Mouse (Mus musculus): Measurements from ENCODE around the gene Als2cr12. TPM values are rescaled to one million over a fixed set of nuclear protein-coding genes. Genes with fewer than 3 reads are reported as not detected.
"Not testable (repeated sequence)": the region's sequence is repeated elsewhere in the genome, so short reads cannot be mapped to it uniquely, and the experiment has no call there.

Gene Als2cr12
- polyA plus RNA-seq, 1 experiment from 2014 or later = not detected

GRCm38 (mm10) chr1:58651571-58652456 lies 44.0 kb downstream of the Als2cr12 start:
- ATAC-seq (ENCODE audit: insufficient number of reproducible peaks, insufficient read depth, low FRiP score, low read depth); H3K9me3 ChIP-seq (ENCODE audit: control insufficient read depth, low read length); H3K27me3 ChIP-seq (ENCODE audit: control insufficient read depth, insufficient read depth, low read length); H3K36me3 ChIP-seq (ENCODE audit: control insufficient read depth, insufficient read depth, low read length); H3K4me1 ChIP-seq (ENCODE audit: control insufficient read depth in 2 of 2, insufficient read depth in 2 of 2, low read length in 2 of 2); H3K27ac ChIP-seq (replicated peaks in 1 of 2; ENCODE audit: control insufficient read depth in 1 of 2, insufficient read depth in 1 of 2, low read depth in 2 of 2, low read length in 2 of 2): not testable (repeated sequence)
- Histone ChIP-seq H3K4me3 (ENCODE audit: control insufficient read depth in 1 of 2, insufficient read depth in 1 of 2, low read depth in 1 of 2, low read length in 2 of 2) (peak overlapping the region; percentile 68 to 95), H3K4me2 (ENCODE audit: low read length) (peak overlapping the region; percentile 71), H3K9ac (ENCODE audit: low read length) (peak overlapping the region; percentile 80)
- WGBS = 83% methylated on average over 17 of the region's 17 CpGs

DNA sequence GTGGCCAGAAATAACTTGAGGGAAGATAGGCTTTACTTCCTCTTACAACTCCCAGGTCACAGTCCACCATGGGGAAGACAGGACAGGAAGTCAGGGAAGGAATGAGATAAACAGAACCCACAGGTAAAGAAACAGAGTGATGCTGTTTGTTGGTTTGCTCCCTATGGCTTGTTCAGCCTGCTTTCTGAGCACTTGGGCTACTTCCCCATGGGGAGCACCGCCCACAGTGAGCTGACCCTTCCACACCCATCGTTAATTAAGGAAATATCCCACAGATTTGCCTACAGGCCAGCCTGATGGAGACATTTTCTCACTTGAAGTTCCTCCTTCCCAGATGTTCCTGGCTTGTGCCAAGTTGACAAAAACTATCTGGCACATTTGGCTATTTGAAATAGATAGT lies 66.9 kb downstream of the Als2cr12 start:
- not testable (repeated sequence) for H3K4me2 ChIP-seq (ENCODE audit: low read length); H3K4me3 ChIP-seq (ENCODE audit: control insufficient read depth in 1 of 2, insufficient read depth in 1 of 2, low read depth in 1 of 2, low read length in 2 of 2); H3K9ac ChIP-seq (ENCODE audit: low read length); ATAC-seq (ENCODE audit: insufficient number of reproducible peaks, insufficient read depth, low FRiP score, low read depth); H3K4me1 ChIP-seq (ENCODE audit: control insufficient read depth in 2 of 2, insufficient read depth in 2 of 2, low read length in 2 of 2); H3K27me3 ChIP-seq (ENCODE audit: control insufficient read depth, insufficient read depth, low read length); H3K36me3 ChIP-seq (ENCODE audit: control insufficient read depth, insufficient read depth, low read length); H3K27ac ChIP-seq (replicated peaks in 1 of 2; ENCODE audit: control insufficient read depth in 1 of 2, insufficient read depth in 1 of 2, low read depth in 2 of 2, low read length in 2 of 2); H3K9me3 ChIP-seq (ENCODE audit: control insufficient read depth, low read length)
- WGBS = 80% methylated on average over 1 of the region's 2 CpGs

DNA sequence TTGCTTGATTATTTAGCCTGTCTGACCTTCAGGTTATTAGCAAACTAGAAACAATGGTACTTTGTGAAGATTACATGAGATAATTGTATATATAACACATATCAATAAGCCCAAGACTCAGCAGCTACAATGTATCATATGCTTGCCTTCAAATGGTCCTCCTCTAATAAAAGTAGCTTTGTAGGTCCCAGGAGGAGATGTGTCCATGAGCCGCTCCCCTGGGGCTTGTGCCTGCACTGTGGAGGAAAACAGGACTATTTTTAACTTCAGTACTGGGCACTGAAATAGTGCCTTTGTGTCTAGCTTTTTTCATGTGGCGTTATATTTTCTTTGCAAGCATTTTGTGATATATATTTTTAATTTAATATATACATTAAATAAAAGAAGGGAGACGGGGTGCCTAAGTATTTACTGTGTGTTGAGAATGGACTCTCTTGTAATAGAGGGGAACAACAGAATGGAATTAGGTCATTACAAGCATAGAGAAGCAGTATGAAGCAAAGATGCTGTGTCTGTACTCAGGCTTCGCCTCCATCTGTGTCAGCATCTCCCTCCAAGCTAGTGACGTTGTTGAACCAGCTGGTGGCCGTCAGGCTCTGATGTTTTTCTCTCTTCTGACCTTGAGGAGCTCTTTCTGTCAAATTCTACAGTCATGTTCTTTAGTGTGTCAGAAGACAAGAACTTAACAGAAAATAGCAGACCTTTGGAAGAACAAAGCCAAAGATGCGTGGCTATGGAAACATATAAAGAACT lies 73.6 kb downstream of the Als2cr12 start:
- Histone ChIP-seq H3K36me3 (ENCODE audit: control insufficient read depth, insufficient read depth, low read length) (no peaks in the 10 kb centered on the region), H3K9ac (ENCODE audit: low read length) (no peak overlapping the region), H3K27me3 (ENCODE audit: control insufficient read depth, insufficient read depth, low read length) (no peaks in the 10 kb centered on the region), H3K27ac (replicated peaks in 1 of 2; ENCODE audit: control insufficient read depth in 1 of 2, insufficient read depth in 1 of 2, low read depth in 2 of 2, low read length in 2 of 2) (no peak overlapping the region), H3K9me3 (ENCODE audit: control insufficient read depth, low read length) (no peaks in the 10 kb centered on the region), H3K4me3 (ENCODE audit: control insufficient read depth in 1 of 2, insufficient read depth in 1 of 2, low read depth in 1 of 2, low read length in 2 of 2) (no peak overlapping the region), H3K4me1 (ENCODE audit: control insufficient read depth in 2 of 2, insufficient read depth in 2 of 2, low read length in 2 of 2) (peaks cover 0 to 4% of the 10 kb centered on the region in 2 experiments; a peak in 2 of 4 replicates), H3K4me2 (ENCODE audit: low read length) (no peak overlapping the region)
- ATAC-seq (ENCODE audit: insufficient number of reproducible peaks, insufficient read depth, low FRiP score, low read depth) = no peak
- WGBS = 50% methylated on average over 7 of the region's 7 CpGs

DNA sequence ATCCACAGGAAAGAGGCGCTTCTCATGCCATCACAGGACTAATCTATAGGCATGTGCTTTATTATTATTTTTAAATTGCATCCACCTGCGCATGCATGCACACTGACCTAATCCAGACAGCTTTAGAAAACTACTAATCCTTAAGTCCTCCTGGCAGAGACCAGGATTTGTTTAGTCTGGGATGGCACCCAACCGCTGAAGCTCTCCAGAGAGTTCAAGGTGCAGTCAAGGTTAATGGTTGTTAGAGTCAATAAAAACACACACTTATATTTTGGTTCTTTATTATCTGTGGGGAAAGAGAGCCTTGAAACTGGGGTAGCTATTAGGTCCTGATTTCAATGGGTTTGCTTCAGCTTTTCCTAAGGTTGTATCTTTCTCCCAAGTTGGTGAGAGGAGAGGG lies 74.5 kb downstream of the Als2cr12 start:
- Histone ChIP-seq H3K27me3 (ENCODE audit: control insufficient read depth, insufficient read depth, low read length) (no peaks in the 10 kb centered on the region), H3K9ac (ENCODE audit: low read length) (no peak overlapping the region), H3K9me3 (ENCODE audit: control insufficient read depth, low read length) (no peaks in the 10 kb centered on the region), H3K4me1 (ENCODE audit: control insufficient read depth in 2 of 2, insufficient read depth in 2 of 2, low read length in 2 of 2) (peaks cover 0 to 4% of the 10 kb centered on the region in 2 experiments; a peak in 2 of 4 replicates), H3K4me2 (ENCODE audit: low read length) (no peak overlapping the region), H3K36me3 (ENCODE audit: control insufficient read depth, insufficient read depth, low read length) (no peaks in the 10 kb centered on the region), H3K4me3 (ENCODE audit: control insufficient read depth in 1 of 2, insufficient read depth in 1 of 2, low read depth in 1 of 2, low read length in 2 of 2) (no peak overlapping the region), H3K27ac (replicated peaks in 1 of 2; ENCODE audit: control insufficient read depth in 1 of 2, insufficient read depth in 1 of 2, low read depth in 2 of 2, low read length in 2 of 2) (no peak overlapping the region)
- 70% methylated on average over 3 of the region's 3 CpGs for WGBS
- ATAC-seq (ENCODE audit: insufficient number of reproducible peaks, insufficient read depth, low FRiP score, low read depth) = no peak

DNA sequence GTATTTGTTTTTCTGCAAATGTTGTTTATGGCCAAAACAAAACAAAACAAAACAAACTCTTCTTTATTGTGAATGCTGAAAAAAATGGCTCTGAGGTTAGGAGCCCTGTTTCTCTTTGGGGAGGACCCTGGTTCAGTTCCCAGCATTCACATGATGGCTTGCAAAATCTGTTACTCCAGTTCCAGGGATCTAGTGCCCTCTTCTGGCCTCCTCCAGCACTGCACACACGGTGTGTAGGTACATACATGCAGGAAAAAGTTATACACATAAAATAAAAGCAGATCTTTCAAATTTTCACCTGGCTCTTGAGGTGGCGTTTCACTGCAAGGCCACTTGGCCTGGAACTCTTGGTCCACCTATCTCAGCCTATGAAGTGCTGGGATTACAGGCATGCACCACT lies 77.0 kb downstream of the Als2cr12 start:
- ATAC-seq (ENCODE audit: insufficient number of reproducible peaks, insufficient read depth, low FRiP score, low read depth) = no peak
- H3K4me3 ChIP-seq (ENCODE audit: control insufficient read depth in 1 of 2, insufficient read depth in 1 of 2, low read depth in 1 of 2, low read length in 2 of 2) = no peak overlapping the region
- peaks cover 0 to 4% of the 10 kb centered on the region in 2 experiments; a peak in 2 of 4 replicates for H3K4me1 ChIP-seq (ENCODE audit: control insufficient read depth in 2 of 2, insufficient read depth in 2 of 2, low read length in 2 of 2)
- 81% methylated on average over 2 of the region's 2 CpGs for WGBS
- no peak overlapping the region for H3K27ac ChIP-seq (replicated peaks in 1 of 2; ENCODE audit: control insufficient read depth in 1 of 2, insufficient read depth in 1 of 2, low read depth in 2 of 2, low read length in 2 of 2)
- H3K9ac ChIP-seq (ENCODE audit: low read length) = no peak overlapping the region
- H3K4me2 ChIP-seq (ENCODE audit: low read length) = no peak overlapping the region
- no peaks in the 10 kb centered on the region for H3K36me3 ChIP-seq (ENCODE audit: control insufficient read depth, insufficient read depth, low read length)
- H3K27me3 ChIP-seq (ENCODE audit: control insufficient read depth, insufficient read depth, low read length) = no peaks in the 10 kb centered on the region
- no peaks in the 10 kb centered on the region for H3K9me3 ChIP-seq (ENCODE audit: control insufficient read depth, low read length)

GRCm38 (mm10) chr1:58617978-58618668 lies 77.7 kb downstream of the Als2cr12 start:
- no peak overlapping the region for H3K4me2 ChIP-seq (ENCODE audit: low read length)

GRCm38 (mm10) chr1:58617076-58617475 lies 78.7 kb downstream of the Als2cr12 start:
- Histone ChIP-seq H3K4me2 (ENCODE audit: low read length) (no peak overlapping the region), H3K36me3 (ENCODE audit: control insufficient read depth, insufficient read depth, low read length) (no peaks in the 10 kb centered on the region), H3K27me3 (ENCODE audit: control insufficient read depth, insufficient read depth, low read length) (no peaks in the 10 kb centered on the region), H3K27ac (replicated peaks in 1 of 2; ENCODE audit: control insufficient read depth in 1 of 2, insufficient read depth in 1 of 2, low read depth in 2 of 2, low read length in 2 of 2) (no peak overlapping the region), H3K9ac (ENCODE audit: low read length) (no peak overlapping the region), H3K4me3 (ENCODE audit: control insufficient read depth in 1 of 2, insufficient read depth in 1 of 2, low read depth in 1 of 2, low read length in 2 of 2) (no peak overlapping the region), H3K4me1 (ENCODE audit: control insufficient read depth in 2 of 2, insufficient read depth in 2 of 2, low read length in 2 of 2) (no peaks in the 10 kb centered on the region; a peak in 1 of 4 replicates), H3K9me3 (ENCODE audit: control insufficient read depth, low read length) (no peaks in the 10 kb centered on the region)
- no peak for ATAC-seq (ENCODE audit: insufficient number of reproducible peaks, insufficient read depth, low FRiP score, low read depth)
- 75% methylated on average over 5 of the region's 5 CpGs for WGBS

More at GRCm38 (mm10) chr1:58617978-58618668, 77.7 kb downstream of the Als2cr12 start:
- H3K9me3 ChIP-seq (ENCODE audit: control insufficient read depth, low read length) = no peaks in the 10 kb centered on the region
- WGBS = 66% methylated on average over 6 of the region's 6 CpGs
- H3K9ac ChIP-seq (ENCODE audit: low read length) = no peak overlapping the region
- peaks cover 0 to 4% of the 10 kb centered on the region in 2 experiments; a peak in 2 of 4 replicates for H3K4me1 ChIP-seq (ENCODE audit: control insufficient read depth in 2 of 2, insufficient read depth in 2 of 2, low read length in 2 of 2)
- no peak for ATAC-seq (ENCODE audit: insufficient number of reproducible peaks, insufficient read depth, low FRiP score, low read depth)
- H3K36me3 ChIP-seq (ENCODE audit: control insufficient read depth, insufficient read depth, low read length) = no peaks in the 10 kb centered on the region
- H3K4me3 ChIP-seq (ENCODE audit: control insufficient read depth in 1 of 2, insufficient read depth in 1 of 2, low read depth in 1 of 2, low read length in 2 of 2) = no peak overlapping the region
- no peaks in the 10 kb centered on the region for H3K27me3 ChIP-seq (ENCODE audit: control insufficient read depth, insufficient read depth, low read length)
- no peak overlapping the region for H3K27ac ChIP-seq (replicated peaks in 1 of 2; ENCODE audit: control insufficient read depth in 1 of 2, insufficient read depth in 1 of 2, low read depth in 2 of 2, low read length in 2 of 2)
